Mouse (Mus musculus): ENCODE measurements around the gene Shkbp1.

DNA sequence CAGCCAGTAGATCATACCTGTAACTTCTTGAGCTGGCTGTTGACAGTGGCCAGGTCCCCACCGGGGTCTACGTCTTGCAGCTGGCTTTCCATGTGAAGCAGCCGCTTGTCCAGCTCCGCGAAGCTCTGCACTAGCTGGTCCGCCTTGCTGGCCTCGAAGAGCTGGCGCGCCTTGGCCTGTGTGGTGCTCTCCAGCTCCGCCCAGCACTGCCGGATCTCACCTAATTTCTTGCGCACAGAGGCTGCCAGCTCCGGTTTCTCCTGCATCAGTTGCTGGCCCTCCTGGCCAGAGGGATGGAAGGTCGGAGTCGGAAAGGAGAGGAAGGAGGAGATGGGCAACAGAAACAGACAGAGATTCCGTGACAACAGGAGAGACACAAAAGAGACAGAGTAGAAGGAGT, 35.6 kb upstream of the Shkbp1 start:
- TF ChIP-seq CTCF (IDR thresholded peaks at IDR 0.05; ENCODE audit: borderline replicate concordance, insufficient read depth, low read depth, low read length) (no peak), POLR2A (IDR thresholded peaks at IDR 0.05; ENCODE audit: borderline replicate concordance, insufficient read depth, low read length) (no peak)

Measured in cerebellum, adult 2 months (tissue).